Mouse (Mus musculus) left cerebral cortex, postnatal 4 days (tissue): ENCODE measurements around the gene Palld. TPM values are rescaled to one million over a fixed set of nuclear protein-coding genes. Genes with fewer than 3 reads are reported as not detected.

Source experiments
- DNase-seq: peaks from one replicate; pipeline ENCODE4 v3.0.0-alpha.2; 2022
- intact Hi-C: fragments of 180-260 bp; cut with DNase I; formaldehyde crosslinking; loops from one replicate; pipeline ENCODE4 v1.15.1; 2025
- total RNA-seq, 2 experiments: library from RNA; stranded (reverse); gene quantifications; 2 replicates each; pipeline ENCODE4 v1.2.3; 2021

Palld gene
- total RNA-seq, 2 experiments from 2014 or later = 7.3 to 9.5 TPM

DNA sequence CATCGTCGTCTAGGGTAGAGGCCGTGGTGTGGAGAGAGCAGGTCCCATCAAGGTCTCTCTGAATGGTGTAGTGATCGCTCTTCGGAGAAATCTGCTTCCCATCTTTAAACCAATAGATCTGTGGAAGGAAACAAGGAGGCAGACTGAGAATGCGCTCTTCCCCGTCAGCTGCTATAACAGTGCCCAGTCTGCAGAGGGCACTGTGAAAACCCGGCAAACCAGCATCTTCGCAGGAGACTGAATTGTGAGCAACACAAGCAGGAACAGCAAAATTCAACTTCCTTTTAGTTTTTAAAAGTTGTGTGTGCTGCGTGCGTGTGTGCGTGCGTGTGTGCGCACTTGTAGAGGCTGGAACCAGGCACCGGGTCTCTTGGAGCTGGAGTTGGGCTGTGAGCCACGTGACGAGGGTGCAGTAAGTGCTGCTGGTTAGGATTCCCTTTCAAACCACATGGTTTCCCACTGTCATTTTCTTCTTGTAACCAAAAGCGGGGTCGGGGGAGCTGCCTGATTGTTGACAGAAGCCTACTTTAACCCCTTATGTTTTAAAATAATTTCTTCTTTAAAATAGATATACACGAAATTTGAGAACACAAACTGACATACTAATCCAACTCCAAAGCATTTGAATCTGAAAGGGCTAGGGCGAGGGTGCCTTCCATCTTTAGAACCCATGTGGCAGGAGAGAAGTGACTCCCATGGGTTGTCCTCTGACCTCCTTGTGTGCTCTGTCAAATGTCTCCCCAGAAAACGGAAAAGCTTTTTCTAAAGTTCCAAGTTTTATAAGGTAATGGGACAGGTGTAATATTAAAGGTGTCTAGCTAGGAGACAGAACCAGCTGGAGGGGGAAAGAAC, 370.3 kb downstream of the Palld start:
- intact Hi-C loops = loop anchor here (10.0 kb wide), 1 partner anchor 533 kb away; no protein-coding TSS in a partner anchor
- DNase-seq = no peak

DNA sequence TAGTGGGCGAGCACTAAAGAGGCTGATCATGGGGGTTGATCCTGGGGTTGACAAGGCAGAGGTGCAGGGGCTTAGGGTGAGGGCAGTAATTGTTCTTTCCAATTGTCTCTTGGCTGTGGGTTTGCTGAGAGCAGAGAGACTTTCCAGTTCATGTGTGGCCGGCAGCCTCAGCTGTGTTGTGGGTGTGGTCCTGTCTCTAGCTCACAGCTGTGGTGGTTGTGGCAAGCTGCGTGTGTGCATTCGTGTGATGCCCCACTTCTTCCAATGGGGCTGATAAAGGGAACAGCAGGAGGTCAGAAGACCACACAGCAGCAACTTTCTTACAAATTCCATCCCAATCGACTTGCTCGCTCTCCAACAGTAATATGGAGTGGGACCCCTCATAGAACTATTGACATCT, 373.8 kb downstream of the Palld start:
- intact Hi-C loops = no loop called here
- DNase-seq = no peak

DNA sequence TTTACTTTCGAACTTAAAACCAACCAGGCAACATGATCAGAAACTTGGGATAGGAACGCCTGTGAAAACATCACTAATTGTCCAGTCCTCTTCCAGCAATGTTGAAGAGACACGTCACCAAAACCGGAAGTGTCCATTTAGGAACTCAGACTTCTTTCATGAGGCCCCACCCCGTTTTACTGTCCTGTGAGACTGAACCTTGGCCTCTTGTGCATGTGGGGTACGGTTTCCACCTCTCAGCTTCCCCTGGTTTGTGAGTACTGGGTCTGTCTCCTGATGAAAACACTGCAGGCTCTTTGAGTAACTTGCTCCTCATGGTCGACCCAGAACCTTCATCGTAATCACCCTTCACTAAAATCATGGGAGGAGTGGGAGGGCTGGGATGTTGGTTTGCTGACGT, 374.3 kb downstream of the Palld start:
- intact Hi-C loops = no loop called here
- no peak for DNase-seq

DNA sequence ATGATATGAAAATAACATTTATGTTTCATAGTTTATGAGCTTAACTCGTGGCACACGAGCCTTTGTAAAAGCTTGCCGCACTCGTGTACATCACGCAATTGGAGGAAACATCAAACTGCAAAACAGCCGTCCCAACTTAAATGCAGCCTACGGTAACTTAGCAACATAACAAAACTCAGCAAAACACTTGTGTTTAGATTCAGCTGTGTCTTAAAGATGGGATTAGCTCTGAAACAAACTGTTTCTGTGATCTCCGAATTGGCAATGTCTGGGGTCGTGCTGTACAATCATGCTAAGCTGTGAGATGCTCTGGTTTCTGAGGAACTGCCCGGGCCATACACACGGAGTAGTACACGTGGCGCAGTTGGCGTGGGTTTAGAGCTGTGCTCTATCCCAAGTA, 375.5 kb downstream of the Palld start:
- intact Hi-C loops = no loop called here
- DNase-seq = no peak

DNA sequence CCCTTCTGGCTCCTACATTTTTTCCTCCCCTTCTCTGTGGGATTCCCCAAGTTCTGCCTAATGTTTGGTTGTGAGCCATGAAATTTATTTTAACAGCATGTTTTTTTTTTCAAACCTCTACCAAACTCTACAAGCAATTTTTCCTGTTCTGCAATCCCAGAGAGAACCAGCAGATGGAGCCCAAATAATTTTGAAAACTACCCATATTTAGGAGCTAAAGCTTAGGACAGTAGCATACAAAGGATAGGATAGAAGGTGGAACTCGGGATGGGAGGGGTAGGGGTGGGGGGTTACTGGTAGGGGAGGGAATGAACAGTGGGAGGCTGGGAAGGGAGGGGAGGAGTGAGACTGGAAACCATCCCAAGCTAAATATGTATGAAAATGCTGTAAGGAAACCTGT, 380.4 kb downstream of the Palld start:
- intact Hi-C loops = loop anchor here (5.0 kb wide), 1 partner anchor 355 kb away; no protein-coding TSS in a partner anchor
- DNase-seq = peak; percentile 13

DNA sequence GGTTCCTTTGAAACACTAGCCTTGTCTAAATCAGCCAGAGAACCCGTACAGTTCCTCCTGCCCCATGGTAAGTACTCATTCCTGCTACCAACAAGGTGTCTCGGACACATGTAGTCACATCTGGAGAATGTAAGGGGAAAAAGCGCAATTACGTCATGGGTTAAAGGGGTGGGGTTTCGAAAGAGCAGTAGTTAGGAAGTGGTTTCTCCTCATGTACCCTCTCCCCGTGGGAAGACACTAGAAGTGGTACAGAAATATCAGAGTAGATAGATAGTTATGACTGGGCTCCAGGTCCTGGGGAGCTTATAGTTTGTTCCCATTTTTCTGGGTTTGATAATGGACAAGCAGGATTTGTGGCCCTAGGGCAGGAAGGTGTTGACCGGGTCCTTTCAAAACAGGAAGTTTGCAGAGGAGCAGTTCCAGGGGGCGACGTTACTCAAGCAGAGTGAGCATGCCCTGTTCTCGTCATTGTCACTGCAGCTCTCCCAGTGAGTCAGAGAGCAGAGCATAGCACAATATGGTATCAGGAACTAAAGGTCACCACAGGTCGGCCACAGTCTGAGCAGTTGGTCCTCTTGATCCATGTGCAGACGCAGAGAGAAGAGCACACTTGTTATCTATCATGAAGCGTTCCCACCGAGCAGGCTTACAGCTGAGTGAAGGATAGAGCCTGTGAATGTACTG, 384.8 kb downstream of the Palld start:
- intact Hi-C loops = loop anchor here (5.0 kb wide), 2 partner anchors 440 to 1010 kb away; partner anchors contain the start of gene Aadat
- no peak for DNase-seq

DNA sequence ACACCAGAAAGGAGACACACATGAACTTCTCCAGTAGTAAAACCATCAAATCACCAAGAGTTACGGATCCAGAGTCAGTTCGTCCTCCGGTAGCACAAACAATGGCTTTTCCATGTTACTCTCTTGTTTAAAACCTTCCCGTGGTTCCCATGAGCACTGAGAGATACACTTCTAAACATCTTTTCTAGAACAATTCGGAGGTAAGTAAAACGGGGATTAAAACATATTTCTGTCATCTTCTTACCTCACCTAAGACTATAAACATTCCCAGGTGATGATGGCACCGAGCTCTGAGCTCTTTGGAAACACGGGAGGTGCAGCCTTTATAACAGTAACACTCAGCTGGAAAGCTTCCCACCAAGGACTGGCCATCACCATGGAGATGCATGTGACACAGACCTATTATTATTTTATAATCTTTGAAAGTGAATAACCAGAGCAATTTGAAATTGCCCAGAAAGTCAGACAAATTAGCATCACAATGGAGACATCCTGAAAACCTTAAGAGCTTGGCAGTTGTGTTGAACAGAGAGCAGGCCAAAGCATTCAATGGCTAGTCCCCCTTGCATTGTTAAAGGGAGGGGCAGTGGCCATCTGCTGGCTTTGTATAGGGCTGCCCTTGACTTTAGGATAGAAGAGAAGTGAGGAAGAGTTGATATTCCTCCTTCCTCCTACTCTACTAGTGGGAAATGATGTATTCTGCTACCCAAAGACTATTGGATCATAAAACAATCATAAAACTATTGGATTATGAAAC, 385.6 kb downstream of the Palld start:
- intact Hi-C loops = loop anchor here (5.0 kb wide), 2 partner anchors 440 to 1010 kb away; partner anchors contain the start of gene Aadat
- no peak for DNase-seq

DNA sequence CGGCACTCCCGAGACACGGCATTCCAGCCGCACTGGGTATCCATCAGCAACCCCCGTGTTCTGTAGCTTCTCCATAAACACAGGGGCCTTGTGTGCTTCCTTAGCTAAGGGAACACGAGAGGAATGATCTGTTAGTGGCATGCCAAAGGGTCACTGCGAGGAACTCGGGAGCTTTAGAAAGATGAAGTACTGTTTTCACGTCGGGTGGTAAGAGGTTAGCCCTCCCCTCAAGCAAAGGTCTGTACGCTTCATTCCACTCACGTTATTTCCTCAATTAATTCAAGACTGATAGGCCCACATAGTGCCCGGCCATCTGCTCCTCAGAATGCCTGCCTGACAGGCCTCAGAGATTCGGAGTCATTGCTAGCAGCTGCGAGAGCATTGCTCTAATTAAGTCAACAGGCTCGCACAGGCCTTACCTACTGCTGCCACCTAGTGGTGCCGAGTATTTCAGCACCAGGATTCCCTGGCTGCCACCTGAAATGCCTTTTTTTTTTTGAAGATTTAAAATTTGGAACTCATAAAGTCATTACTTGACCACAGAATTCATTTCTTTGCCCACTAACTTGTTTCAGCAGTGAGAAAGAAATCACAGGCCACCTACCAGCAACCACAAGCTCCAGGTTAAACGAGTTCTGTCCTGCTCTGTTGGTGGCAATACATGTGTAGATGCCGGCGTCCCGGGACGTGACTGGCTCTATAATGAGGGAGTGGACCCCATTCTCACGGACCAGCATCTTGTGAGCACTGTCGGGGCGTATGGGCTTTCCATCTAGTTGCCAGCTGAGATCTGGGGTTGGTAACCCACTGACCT, 386.4 kb downstream of the Palld start:
- intact Hi-C loops = loop anchor here (5.0 kb wide), 2 partner anchors 439 to 1009 kb away; partner anchors contain the start of gene Aadat

DNA sequence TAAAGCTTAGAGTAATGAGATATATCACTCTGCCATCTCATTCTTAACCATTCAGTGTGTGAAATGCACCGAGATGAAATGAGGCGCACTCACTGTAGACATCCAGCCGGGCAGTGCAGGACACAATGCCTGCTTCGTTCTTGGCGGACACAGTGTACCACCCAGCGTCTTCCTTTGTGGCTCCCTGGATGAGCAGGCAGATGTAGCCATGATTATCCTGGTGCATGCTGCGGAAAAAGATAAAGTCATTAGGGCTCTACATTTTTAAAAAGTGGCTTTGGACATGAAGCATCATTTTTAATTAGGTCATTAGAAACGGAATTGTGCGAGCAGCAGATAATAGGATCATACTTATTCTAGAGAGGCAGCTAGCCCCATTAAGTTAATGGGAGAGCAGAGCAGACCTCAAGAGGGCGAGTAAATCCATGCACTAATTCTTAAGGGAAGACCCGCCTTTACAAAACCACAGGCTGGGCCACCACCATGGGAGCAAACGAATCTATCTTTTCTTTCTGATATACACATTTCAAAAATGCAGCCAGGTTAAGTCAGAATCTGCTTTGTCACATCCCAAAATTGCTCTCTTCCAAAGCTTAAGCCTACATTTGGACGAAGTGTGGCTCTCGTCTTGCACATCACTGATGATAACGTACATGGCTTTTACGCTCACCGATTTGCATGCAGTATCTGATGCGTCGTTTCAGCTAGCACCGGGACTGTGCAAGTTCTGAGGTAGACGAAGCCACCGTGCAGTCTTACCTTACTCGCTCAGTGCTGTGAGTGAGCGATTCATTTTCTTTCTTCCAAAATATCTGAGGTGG, 387.2 kb downstream of the Palld start:
- peak; percentile 32 for DNase-seq

More for the DNA sequence above, 386.4 kb downstream of the Palld start:
- DNase-seq = peak; percentile 93

DNA sequence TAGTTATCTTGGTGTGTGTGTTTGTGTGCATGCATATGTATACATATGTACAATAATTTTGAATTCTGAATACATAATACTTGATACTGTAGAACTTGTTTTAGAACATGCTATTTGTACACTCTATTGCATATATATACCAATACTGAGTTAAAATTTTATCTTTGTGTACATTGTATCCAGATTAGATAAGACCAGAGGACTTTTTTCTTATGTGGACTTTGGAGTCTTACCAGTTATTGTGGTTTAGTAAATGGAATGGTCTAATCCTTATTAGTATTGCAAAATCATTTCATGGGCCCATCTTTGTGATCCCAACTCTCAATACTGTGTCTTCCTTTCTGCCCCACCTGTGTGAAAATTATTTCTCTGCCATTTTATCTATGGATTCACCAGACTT, 400.2 kb downstream of the Palld start:
- intact Hi-C loops = no loop called here

More for the DNA sequence above, 387.2 kb downstream of the Palld start:
- intact Hi-C loops = loop anchor here (5.0 kb wide), 2 partner anchors 438 to 1008 kb away; partner anchors contain the start of gene Aadat

DNA sequence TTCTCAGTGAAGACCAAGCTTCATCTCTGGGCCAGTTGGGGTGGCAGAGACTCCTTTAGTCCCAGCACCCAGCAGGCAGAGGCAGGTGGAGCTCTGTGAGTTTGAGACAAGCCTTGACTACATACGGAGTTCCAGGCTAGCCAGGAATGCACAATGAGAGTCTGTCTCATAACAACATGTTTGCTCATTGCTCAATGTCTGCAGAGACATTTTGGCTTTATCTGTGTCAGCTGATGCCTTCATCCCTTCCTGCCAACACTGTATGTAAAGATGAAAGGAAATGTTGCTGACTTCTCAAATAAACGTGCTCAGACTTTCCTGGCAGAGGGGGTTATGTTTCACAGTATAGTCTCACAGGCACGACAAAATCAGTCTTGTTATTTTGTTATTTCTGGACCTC, 401.6 kb downstream of the Palld start:
- intact Hi-C loops = no loop called here
- no peak for DNase-seq

More for the DNA sequence above, 400.2 kb downstream of the Palld start:
- no peak for DNase-seq

DNA sequence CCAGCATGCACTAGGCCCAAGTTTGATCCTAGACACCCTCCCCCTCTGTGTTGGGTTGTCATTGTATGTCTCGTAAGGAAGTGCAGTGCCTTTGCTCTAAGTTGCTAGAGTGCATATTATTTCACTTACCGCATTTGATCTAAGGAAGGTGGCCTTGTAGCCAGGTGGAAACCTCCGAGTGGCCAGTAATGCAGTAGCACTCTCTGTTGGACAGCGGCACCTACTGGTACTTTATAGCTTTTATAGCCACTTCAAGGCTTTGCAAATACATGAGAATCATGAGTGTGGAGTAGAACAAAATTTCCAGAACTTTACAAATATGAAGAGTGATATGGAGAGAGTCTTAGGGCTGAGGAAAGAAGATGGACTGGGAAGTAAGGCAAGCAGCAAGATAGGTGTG, 403.5 kb downstream of the Palld start:
- no peak for DNase-seq

DNA sequence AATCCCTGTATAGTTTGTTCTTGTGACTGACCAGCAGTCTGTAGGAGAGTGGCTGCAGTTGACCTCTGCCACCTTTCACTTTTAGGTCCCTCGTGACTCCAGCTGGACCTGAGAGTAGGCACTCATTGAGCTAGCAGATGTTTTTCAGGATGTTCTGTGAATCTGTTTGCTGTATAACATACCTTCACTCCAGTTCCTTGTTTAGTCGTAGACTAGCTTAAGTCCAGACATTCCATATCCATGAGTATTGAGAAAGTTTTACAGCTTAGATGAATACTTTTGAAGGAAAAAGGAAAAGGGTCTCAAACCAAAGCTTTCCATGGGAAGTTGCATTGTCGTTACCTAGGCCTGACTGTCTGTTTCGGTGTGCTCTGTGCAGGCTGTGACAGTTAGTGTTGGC, 405.4 kb downstream of the Palld start:
- intact Hi-C loops = loop anchor here (10.0 kb wide), 1 partner anchor 452 kb away; no protein-coding TSS in a partner anchor
- DNase-seq = no peak

More for the DNA sequence above, 403.5 kb downstream of the Palld start:
- intact Hi-C loops = loop anchor here (10.0 kb wide), 1 partner anchor 454 kb away; no protein-coding TSS in a partner anchor

DNA sequence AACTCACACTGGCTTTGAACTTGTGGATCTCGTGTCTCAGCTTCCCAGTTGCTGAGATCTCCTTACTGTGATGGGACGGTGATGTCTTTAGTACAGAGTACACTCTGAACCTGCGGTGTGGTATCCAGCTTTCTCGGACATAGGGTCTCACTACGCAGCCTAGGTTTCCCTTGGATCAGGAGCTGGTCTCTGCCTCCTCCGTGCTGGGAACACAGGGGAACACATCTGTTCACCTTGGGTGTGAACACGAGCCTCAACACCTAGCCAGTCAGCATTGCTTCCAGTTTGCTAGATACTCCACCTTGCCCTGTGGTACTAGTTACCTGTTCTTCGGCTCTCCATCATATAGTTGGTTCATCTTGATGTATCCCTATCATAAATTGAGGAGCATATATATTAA, 413.9 kb downstream of the Palld start:
- intact Hi-C loops = loop anchor here (10.0 kb wide), 1 partner anchor 264 kb away; the partner anchor contains the start of gene Sh3rf1
- DNase-seq = no peak

DNA sequence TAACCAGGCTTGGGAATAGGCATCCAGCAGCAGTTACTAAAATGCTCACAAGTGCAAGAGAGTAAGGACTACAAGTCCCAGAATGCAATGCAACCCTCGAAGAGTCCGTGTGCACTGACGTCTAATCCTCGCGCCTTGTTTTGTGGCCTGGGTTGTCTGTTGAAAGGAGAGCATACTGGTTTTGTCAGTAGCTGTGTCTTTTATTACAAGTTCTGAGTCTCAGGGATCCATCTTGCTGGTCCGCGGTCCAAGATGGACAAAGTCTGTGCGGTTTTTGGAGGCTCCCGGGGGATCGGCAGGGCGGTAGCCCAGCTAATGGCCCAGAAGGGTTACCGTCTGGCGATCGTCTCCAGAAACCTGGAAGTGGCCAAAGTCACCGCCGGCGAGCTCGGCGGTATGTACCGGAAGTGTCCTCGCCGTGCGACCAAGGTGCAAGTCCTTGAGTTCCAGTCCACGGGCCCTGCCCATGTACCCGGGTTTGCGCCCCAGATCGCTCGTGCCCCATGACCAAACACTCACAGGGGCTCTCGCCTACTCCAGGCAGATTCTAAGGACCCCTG, 414.8 kb downstream of the Palld start, which contains the start of gene Cbr4:
Cbr4 (plus strand) TSS at position 138 of the 560 bp plus-strand sequence.
- intact Hi-C loops = loop anchor here (10.0 kb wide), 1 partner anchor 263 kb away; the partner anchor contains the start of gene Sh3rf1
- peak; percentile 84 for DNase-seq

DNA sequence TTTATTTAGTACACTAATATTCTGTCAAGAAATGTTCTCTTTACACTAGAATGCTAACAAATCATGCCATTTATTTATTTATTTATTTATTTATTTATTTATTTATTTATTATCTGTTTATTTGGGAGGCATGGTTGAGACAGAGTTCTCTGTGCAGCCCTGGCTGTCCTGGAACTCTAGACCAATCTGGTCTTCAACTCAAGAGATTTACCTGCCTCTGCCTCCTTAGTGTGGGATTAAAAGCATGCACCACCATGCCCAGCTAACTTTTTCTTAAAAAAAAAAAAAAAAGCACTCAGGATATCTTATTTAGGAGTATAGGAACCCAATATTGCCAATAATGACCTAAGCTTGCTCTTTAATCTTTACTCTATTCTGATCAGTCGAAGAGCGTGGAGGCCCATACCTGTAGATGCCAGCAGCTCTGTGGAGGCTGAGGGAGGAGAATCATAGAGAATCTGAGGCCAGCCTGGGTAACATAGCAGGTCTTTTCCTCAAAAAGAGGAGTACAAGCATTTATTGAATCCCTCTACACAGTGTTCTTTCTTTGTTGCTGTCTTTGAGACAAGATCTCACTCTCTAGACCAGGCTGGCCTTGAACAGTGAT, 415.5 kb downstream of the Palld start:
- no peak for DNase-seq
- intact Hi-C loops = loop anchor here (10.0 kb wide), 1 partner anchor 262 kb away; the partner anchor contains the start of gene Sh3rf1

DNA sequence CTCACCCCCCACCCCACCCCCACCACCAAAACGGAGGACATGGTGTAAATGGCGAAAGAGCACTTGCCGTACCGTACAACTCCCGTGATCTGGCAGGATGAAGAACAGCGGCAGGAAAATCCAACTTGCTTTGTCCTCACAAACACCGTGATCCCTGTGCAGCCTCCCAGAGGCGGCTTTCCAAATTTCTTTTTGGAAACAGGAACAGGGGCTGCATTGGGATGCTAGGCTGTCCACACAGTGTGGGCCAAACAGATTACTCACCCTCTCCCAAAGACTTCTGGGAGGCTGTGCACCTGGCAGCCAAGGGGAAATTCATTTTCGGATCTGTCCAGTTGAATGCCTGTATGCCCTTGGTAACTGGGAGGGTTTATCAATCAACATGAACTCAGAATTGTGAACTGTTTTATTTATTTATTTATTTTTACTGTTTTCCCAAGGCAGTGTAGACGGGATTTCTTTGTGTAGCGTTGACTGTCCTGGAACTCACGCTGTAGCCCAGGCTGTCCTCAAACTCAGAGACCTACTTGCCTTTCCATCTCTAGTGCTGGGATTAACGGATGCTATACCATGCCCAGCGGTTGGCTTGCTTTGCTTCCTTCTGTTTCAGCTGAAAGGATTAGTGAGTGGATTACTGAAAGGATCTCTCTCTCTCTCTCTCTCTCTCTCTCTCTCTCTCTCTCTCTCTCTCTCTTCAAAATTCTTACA, 422.1 kb downstream of the Palld start:
- intact Hi-C loops = loop anchor here (10.0 kb wide), 1 partner anchor 256 kb away; the partner anchor contains the start of gene Sh3rf1
- DNase-seq = no peak
